ENCODE assay signal across 8 mouse cellular contexts in the genomic region with DNA sequence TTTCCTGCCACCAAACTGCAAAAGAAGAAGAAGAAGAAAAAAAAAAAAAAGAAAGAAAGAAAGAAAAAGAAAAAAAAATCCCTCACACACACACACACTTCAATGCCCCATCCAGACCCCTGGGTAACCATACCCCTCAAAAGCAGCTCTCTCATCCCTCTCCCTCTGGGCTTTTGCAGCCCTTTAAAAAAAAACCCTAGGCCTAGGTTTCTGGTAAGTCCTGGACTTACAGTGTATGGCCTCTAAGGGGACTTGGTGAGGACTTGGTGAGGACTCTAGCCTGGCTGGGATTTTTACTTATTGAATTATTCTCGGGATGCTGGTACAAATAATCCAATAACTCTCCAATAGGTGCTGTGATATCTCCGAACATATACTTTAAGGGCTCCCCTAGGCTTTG. TPM values are rescaled to one million over a fixed set of nuclear protein-coding genes. Genes with fewer than 3 reads are reported as not detected.
DNase-seq lines count a peak whose midpoint lies in the region; ATAC-seq lines count a peak whose summit lies in the region.

No protein-coding gene starts in this region.

- peaks cover 16% of the 10 kb centered on the region; the same call in 1 of the 2 replicates for H3K27me3 ChIP-seq in heart, embryonic 10.5 days (ENCODE audit: insufficient read depth, poor library complexity, severe bottlenecking)
- H3K27me3 ChIP-seq in hindbrain, embryonic 15.5 days = no peaks in the 10 kb centered on the region
- H3K27me3 ChIP-seq in midbrain, embryonic 11.5 days (ENCODE audit: control insufficient read depth, insufficient read depth, low read length) = no peaks in the 10 kb centered on the region

- ATAC-seq in common myeloid progenitor, adult 5-6 weeks (replicated peaks; ENCODE audit: low read depth, poor library complexity, severe bottlenecking) = 0 out of 2 replicates have a peak, but pooled peaks have one; percentile 42
- ATAC-seq in hindbrain, embryonic 15.5 days (ENCODE audit: low FRiP score, low read depth) = no peak
- peak; percentile 35; the same call in 1 of the 2 replicates for ATAC-seq in midbrain, embryonic 11.5 days (ENCODE audit: low FRiP score)

- intact Hi-C loops in heart, postnatal 10 days (cut with DNase I) = no loop called here

- peak overlapping the region; percentile 68 for H3K4me2 ChIP-seq in hindbrain, embryonic 15.5 days
- H3K4me2 ChIP-seq in midbrain, embryonic 11.5 days = peak overlapping the region; percentile 45

- DNase-seq in heart, embryonic 10.5 days (ENCODE audit: low spot score) = no peak
- DNase-seq in heart, postnatal 10 days = no peak
- DNase-seq in midbrain, embryonic 11.5 days (ENCODE audit: low spot score, missing footprints) = peak; percentile 84
- no peak for DNase-seq in left cerebral cortex, adult 18-20 months (ENCODE audit: low spot score in 2 of 2)
- no peak for DNase-seq in layer of hippocampus, postnatal 14 days (ENCODE audit: low spot score in 2 of 2)
- no peak for DNase-seq in adrenal gland, adult 2 months

- WGBS in heart, embryonic 10.5 days = 64% methylated on average over 2 of the region's 2 CpGs
- 74% methylated on average over 2 of the region's 2 CpGs for WGBS in hindbrain, embryonic 15.5 days
- 79% methylated on average over 2 of the region's 2 CpGs for WGBS in midbrain, embryonic 11.5 days

- peak overlapping the region; percentile 55; the same call in 1 of the 2 replicates for H3K4me3 ChIP-seq in heart, embryonic 10.5 days
- peak overlapping the region; percentile 40 for H3K4me3 ChIP-seq in hindbrain, embryonic 15.5 days
- H3K4me3 ChIP-seq in midbrain, embryonic 11.5 days (ENCODE audit: low read depth, low read length) = no peak overlapping the region

- no peaks in the 10 kb centered on the region for H3K9me3 ChIP-seq in heart, embryonic 10.5 days
- no peaks in the 10 kb centered on the region for H3K9me3 ChIP-seq in hindbrain, embryonic 15.5 days
- no peaks in the 10 kb centered on the region for H3K9me3 ChIP-seq in midbrain, embryonic 11.5 days (ENCODE audit: control insufficient read depth, low read length)

- no peak overlapping the region for H3K9ac ChIP-seq in hindbrain, embryonic 15.5 days
- H3K9ac ChIP-seq in midbrain, embryonic 11.5 days (ENCODE audit: low read length) = no peak overlapping the region; the same call in 1 of the 2 replicates

- peak overlapping the region; percentile 85 for H3K27ac ChIP-seq in heart, embryonic 10.5 days
- no peak overlapping the region for H3K27ac ChIP-seq in hindbrain, embryonic 15.5 days (replicated peaks)
- no peak overlapping the region for H3K27ac ChIP-seq in midbrain, embryonic 11.5 days (ENCODE audit: low read depth, low read length)

- no peaks in the 10 kb centered on the region for H3K36me3 ChIP-seq in heart, embryonic 10.5 days
- no peaks in the 10 kb centered on the region for H3K36me3 ChIP-seq in hindbrain, embryonic 15.5 days
- no peaks in the 10 kb centered on the region for H3K36me3 ChIP-seq in midbrain, embryonic 11.5 days (ENCODE audit: control insufficient read depth, insufficient read depth, low read length)

- 0 out of 2 replicates have a peak, but pooled peaks cover 3% of the 10 kb centered on the region for H3K4me1 ChIP-seq in heart, embryonic 10.5 days
- H3K4me1 ChIP-seq in hindbrain, embryonic 15.5 days (replicated peaks) = no peaks in the 10 kb centered on the region
- H3K4me1 ChIP-seq in midbrain, embryonic 11.5 days (ENCODE audit: control insufficient read depth, insufficient read depth, low read length) = no peaks in the 10 kb centered on the region

RNA-seq across cellular contexts. Expression of a gene that starts 35.6 kb away (rescaled TPM):
- 5.0 and 5.3 TPM in 2 replicates for polyA plus RNA-seq in heart, embryonic 10.5 days (2016; fragmentation: Nextera tagmentation; extraction: Ambion mirVana)
- 1 to 10 TPM; 2.5 to 3.1 TPM for total RNA-seq in heart, postnatal 10 days (2021)
- total RNA-seq in common myeloid progenitor, adult 5-6 weeks (2017) = 0.55 TPM in 1 of 2 replicates, not detected in the other
- 2.8 and 2.9 TPM in 2 replicates for polyA plus RNA-seq in hindbrain, embryonic 15.5 days (2015; fragmentation: Nextera tagmentation; extraction: Ambion mirVana)
- polyA plus RNA-seq in midbrain, embryonic 11.5 days (2014; fragmentation: Nextera tagmentation; extraction: Ambion mirVana) = 10.1 and 10.5 TPM in 2 replicates
- under 1 TPM; 0.49 to 0.66 TPM for total RNA-seq in left cerebral cortex, adult 18-20 months (2021)
- under 1 TPM; 0.69 to 0.78 TPM for total RNA-seq in layer of hippocampus, postnatal 14 days (2021)
- 1 to 10 TPM; 1.1 to 1.3 TPM for total RNA-seq in adrenal gland, adult 2 months (2021)
- polyA plus RNA-seq in adrenal gland, adult 2 months (2012; rRNA removed) = 0.39 and 0.66 TPM in 2 replicates
